Mouse (Mus musculus) pancreas, adult 10 weeks (tissue): Measurements from ENCODE around the gene Mpig6b. TPM values are rescaled to one million over a fixed set of nuclear protein-coding genes. Genes with fewer than 3 reads are reported as not detected.

Experiments
- polyA plus RNA-seq: library from polyadenylated mRNA; stranded (reverse); fragments of 350-450 nt; fragmentation: Illumina TruSeq; extraction: RNeasy Lipid Tissue Mini Kit (QIAGEN cat#74804); gene quantifications from one replicate; pipeline ENCODE4 v1.2.3, GENCODE M21; 2015; ENCODE audit warnings: low read depth, low replicate concordance; ENCODE audit not compliant: insufficient read depth

The Mpig6b gene
- not detected for polyA plus RNA-seq

DNA sequence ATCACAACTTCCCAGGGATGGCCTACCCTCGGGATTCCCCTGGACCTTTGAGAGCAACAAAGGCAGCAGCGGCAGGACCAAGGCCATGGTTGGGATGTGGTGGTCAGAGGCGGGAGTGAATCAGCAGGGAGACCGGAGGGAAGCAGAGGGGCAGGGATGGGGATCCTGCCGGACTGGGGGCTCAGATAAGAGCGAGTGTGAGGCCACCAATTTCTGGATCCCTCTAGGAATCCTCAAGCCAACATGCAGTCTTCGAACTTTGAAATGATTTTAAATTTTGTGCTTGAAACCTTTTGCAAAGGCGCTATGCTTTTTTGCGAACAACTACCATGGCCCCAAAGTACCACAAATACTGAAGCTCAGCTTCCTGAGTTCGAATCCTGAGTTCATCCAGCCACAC is at the start of gene Mpig6b:
Gene Mpig6b (minus strand): TSS at position 101 of the 400 bp plus-strand sequence.

DNA sequence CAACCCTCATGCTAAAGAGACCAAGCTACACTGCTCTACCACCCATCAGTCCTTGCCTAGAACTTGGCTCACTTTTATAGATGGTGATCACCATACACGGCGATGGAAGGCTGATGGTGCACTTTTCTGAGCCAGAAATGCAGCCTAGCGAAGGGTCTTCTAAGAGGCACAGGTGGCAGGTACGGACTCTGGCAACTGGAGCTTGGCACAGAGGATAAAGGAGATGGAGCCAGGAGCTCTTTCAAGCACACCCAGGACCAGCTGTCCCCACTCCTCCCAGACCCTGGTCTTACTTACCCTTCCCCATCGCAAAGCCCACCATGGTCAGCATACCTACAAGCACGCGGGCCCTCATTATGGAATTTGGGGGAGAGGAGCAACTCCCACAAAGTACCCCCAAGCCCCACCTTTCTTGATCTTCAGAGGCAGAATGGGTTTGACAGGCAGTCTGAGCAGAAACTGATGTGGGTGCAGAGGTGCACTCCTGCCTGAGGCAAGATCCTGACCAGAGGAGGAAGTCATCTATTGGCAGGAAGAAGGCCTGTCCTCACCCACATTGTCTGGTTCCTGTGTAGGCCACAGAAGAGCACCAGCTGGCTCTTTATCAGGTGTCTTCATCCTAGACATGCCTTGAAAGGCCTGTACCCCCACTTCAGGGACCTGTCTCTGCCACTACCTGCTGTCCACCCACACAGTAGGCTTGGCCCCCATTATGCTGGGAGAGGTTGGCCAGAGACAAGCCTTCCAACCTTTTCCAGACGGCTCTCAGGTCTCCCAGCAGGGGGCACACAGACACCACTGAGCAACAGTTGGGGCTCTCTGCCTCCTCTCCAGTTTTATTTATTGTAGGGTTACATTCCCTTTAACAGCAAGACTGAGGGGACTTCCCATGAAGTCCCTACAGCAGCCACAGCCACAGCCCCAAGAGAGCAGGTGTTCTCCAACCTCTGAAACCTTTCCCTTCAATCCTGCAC is 49.3 kb upstream of the Mpig6b start, which contains the start of gene Ly6g5b:
Gene Ly6g5b (minus strand): TSS at position 383 of the 974 bp plus-strand sequence.

DNA sequence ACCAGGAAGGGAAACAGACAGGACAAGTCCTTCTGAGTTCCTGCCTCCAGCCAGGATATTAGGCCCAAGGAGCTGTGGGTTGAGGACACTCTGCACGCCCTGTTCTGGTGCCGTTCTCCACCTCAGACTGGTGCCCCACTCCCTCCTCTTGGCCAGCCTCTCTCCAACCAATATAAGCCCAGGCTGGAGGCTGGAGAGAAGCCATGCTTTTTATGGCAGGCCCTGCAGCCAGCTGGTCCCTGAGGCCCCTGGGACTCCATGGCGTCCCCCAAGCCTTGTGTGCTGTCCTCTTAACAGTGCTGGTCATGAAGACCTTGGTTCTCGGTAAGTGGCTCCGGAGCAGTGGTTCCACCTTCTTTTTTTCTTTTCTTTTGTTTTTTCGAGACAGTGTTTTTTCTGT is 42.1 kb upstream of the Mpig6b start, which contains the start of gene Ly6g5c:
Gene Ly6g5c (plus strand): TSS at position 183 of the 400 bp plus-strand sequence.

DNA sequence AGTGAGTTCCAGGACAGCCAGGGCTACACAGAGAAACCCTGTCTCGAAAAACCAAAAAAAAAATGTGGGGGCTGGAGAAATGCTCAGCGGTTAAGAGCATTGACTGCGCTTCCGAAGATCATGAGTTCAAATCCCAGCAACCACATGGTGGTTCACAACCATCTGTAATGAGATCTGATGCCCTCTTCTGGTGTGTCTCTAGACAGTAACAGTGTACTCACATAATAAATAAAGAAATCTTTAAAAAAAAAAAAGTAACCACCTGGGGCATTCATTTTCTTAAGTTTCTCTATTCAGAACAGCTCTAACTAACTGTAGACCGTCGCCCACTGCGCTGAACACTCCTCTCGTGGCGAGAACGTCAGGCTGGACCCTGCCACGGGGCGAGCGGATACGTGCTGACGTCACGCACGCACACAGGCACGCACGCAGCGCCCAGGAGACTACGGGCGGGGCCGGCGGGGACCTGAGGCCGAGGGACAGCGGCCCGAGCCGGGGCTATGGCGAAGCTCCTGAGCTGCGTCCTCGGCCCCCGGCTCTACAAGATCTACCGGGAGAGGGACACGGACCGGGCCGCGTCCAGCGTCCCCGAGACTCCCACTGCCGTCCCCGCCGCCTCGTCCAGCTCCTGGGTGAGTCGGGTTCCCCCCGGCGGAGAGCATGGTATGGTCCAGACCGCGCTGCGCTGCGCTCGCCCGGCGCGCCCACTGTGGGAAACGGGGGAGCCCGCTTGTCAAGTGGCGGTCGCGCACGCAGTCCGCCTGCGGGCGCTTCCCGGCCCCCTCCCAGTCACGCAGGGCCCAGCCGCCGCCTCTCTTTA is 23.1 kb upstream of the Mpig6b start, which contains the start of gene Abhd16a:
Gene Abhd16a (plus strand): TSS at position 439 of the 820 bp plus-strand sequence.

DNA sequence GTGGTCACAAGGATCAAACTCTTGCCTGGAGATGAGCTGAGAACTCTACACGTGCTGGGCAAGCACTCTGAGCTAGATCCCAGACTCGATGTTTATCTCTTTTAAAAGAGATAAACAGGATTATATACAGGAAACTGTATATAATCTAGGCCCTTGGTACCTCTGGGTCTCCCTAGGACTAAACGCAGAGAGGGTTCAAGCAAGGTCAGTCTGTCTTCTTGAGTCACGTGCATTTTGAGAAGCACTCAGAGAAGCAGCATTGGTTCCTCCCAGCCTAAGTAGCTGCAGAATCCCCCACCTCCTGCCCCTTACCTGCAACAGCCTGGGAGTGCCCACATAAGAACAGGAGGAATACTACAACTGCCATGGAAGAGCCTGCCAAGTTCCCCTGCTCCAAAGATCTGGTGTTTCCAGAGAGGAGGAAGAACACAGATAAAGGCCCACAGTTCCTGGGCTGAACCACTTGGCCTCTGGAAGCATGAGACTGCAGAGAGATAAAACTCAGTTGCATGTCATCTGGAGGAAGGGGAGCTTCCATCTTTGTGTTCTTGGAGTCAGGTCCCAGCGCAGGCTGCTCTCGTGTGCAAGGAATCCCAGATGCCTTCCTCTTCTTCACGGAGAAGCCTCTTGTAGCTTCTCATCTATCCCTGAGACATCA is 19.4 kb upstream of the Mpig6b start, which contains the start of gene Ly6g6f:
Gene Ly6g6f (minus strand): TSS at position 403 of the 658 bp plus-strand sequence.

DNA sequence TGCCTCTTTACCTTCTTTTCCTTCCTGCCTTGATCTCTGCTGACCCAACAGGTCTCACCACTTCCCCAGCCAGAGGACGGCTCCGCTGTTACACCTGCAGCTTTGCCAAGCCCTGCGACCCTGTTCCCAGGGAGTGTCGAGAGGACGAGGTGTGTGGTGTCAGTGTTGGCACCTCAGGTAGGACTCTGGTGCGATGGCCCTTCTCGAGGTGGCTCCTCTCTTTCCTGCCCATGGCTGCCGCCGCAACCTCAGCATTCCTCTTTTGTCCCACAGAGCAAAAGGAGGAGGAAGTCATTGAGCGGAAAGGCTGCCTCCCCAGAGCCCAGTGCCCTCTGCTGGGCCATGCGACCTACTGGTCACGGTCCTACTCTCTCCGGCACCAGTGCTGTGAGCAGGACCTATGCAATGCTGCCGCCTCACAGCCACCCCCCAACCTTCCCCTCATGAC is 11.8 kb upstream of the Mpig6b start, which contains the start of gene Ly6g6d:
Gene Ly6g6d (minus strand): TSS at position 280 of the 448 bp plus-strand sequence.

DNA sequence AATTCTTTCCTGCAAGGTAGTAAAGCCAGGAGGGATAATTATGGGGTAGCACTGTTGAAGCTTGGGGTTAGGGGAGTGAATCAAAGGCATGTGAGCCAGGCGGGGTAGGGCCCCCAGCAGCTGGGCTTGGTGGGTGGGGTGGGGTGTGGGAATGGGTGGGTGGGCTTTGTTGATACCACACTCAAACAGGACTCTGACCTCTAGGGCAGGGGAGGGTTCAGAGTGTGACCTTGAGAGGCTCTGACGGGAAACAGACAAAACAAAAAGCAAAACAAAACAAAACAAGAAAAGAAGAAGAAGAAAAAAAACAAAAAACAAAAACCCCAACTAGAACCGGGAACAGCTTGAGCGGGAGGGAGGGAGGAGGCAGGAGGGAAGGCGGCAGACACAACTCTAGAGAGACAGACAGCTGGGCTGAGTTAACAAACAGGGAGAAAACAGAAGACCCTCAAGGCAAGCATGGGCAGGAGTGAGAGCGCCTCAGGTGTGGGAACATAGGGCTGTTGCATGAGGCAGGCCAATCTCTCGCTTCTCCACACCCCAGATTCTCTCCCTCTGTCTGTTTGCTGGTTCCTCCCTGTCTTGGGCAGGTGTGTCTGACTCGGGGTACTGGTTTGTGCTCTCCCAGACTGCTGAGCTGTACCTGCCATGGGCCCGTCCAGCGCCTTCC is 10.7 kb upstream of the Mpig6b start, which contains the start of gene Ly6g6e:
Gene Ly6g6e (plus strand): TSS at position 396 of the 670 bp plus-strand sequence.

DNA sequence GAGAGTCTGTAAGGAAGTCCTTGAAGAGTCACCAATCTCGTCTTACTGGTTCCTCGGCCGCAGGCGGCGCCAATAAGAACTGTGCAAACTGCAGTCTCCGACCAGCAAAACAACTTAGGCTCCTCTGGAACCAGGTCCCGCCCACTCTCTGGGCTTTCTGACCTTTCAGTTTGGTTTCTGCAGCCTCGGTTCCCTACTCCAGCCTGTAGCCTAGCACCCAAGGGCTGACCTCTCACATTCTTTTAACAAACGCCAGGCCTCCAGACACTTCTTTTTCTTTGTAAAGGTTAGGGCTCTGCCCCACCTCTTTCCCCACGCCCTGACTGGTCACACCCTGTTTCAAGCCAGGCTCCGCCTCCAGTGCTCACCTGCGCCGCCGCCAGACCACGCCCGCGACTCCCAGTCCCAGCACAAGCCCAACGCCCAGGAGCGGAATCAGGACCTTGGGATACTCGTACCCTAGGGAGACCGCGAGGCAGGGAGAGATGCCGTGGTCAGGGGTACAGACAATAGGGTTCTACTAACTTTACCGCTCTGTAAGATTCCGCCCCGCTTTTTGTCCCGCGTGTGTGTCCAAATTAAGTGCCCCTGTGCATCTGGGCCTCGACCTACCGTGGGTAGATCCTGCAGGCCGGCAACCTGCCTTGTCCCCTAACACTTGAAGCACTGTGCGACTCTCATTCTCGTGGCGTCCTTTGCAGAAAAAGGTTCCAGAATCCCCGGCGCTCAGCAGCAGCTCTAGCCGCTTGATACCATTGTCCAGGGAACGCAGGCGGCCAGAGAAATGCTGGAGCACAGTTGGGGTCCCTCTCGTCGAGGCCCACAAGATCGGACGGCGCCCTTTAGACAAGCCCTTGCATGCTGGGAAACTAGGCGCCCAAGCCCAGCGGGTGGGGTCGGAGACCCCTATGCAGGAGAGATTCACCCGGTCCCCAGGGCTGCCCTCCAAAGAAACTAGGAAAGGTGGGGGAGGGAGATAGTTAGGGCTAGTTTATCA is 735 bp downstream of the Mpig6b start, which contains the start of gene Ly6g6c:
Gene Ly6g6c (plus strand): TSS at position 438 of the 997 bp plus-strand sequence.

DNA sequence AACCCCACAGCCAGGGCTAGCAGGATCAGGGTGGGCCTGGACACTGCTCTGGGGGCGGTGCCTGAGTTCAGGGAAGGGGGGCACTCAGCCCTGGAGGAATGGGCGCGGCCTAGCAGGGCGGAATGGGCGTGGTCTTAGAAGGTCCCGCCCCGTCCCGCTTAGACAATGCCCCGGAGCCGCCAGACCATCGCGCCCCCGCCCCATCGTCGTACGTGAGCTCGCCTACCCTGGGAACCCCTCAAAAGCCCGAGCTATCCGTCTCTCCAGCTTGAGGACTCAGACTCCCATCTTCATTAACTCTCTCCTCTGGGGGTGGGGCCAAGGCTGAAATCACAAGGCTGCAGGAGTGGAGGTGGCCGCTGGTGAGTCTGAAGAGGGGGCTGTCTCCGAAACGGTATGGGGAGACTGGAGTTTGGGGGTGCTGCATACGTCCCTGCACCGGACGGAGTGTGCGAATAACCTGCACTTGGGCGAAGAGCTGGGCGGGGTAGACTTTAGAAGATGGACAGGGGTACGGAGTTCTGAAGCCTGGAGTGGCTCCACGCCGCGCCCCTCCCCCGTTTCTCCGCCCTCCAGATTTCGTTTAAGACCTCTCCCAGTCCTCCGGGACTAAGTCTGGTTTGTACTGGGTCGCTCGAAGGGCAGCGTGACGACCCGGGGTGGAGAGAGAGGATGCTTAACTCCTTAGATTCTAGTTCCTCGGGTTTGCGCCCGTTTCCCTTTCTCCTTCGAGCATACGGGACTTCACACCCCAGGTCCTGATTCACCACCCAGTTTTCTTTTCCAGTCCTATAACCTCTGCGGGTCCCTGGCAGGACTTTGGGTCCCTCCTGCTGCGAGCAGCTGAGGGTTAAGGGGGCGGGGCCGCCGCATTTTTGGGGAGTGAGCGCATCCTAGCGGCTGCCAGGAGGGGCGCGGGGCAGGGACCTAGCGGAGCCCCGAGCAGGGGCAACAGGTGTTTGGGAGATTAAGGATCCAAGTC is 6.8 kb downstream of the Mpig6b start, which contains the start of gene Ddah2:
Gene Ddah2 (plus strand): TSS at position 125 of the 982 bp plus-strand sequence.

DNA sequence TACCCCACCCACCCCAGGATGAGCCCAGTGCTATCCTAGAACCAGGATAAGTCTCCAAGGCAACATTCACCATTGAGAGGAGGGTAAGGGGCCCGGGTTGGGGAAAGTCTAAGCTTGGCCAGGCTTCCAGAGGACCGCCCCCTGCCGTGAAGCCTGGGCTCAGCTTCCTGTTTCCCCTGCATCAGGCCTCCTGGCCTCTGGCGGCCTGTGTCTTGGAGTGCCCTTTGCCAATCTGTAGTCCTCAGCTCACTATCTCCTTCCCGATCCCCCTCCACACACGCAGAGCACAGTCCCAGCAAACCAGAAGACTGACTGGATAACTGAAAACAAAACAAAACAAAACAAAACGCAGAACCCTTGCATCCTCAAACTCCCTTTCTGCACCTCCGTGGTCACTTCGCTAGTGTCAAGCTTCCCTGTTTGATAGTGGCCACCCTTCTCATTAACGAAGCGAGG is 16.4 kb downstream of the Mpig6b start, which contains the start of gene Clic1:
Gene Clic1 (plus strand): TSS at position 406 of the 456 bp plus-strand sequence.

DNA sequence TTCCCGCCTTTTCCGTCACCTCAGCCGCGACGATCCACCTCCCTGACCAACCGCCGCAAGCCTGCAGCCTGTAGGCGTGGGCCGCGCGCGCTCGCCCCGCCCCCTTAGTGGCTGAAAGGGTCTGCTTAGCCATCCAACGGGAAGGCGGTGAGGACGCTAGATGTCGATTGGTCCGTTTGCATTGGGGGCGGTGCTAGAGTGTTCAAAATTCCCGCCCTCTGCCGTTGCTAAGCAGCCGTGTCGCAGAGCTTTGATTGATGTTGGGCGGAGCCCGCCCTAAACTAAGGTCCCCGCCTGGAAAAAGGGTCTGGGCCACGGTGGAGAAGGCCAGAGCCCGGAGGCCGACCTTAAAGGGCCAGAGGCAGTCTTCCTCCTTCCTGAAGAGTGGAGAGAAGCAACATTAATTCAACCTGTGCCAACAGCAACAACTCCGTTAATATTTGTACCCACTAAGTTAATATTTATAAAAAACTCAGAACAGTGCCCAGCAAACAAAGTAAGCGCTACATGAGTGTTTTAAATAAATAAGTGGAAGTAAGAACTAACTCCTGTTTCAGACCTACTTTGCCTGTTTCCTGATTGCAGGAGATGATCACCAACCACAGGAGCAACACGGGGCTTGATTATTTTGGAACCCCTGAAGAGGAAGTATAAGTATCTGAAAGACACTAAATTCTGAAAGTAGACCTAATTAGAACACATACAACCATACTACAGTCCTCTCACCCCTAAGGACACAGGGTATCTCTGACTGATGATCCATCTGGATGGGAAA is 19.1 kb downstream of the Mpig6b start, which contains the start of gene Msh5:
Gene Msh5 (minus strand): TSS at position 65 of the 775 bp plus-strand sequence.

DNA sequence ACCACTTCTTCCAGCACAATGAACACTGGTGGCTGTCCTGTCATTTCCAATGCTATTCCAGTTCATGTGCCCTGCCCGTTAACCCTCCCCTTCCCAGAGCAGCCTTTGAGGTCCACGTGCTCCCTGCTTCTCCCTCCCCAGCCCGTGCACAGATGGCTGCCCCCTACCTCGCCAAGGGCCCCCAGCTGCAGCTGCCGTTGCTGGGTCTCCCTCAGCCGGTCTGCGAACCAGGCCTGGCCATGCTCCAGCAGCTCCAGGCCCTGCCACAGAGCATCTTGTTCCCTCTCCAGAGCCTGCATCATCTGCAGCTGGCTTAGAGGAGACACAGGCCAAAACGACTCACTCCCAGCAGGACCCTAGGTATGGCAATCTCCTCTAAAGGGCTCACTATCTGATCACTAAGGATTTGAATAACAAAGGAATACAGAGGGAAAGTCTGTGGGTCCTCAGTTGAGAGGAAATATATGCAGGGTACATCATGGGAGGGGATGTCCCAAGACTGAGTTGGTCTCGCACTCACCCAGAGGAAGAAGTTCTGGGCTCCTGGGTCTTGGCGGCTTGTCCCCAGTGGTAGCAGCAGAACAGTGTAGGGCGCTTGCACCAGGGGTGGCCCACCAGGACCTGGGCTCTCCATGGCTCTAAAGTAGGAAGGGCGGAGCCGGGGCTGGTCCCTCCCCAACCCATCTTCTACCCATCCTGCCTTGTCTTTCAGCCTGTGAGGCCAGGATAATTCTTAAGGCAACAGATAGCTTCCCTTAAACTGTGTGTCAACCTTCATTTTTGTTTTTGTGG is 38.5 kb downstream of the Mpig6b start, which contains the start of gene Sapcd1:
Gene Sapcd1 (minus strand): TSS at position 740 of the 792 bp plus-strand sequence.

DNA sequence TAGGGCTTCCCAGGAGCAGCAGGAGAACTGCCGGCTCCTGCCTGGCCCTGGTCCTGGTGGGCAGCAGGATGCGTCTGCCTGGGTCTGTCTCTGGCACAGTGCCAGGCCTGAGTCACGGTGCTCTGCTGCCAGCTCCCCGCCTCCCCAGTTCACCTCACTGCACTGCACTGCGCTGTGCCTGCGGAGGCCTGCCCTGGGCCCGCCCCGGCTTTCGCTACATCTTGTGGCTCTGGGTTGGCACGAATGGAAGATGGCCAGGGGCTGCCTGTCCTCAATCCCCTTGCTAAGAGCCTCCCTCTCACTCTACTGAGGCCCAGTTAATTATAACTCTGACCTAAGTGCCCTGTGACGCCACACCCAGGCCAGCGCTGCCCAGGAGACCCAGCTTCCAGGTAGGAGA is 49.6 kb downstream of the Mpig6b start, which contains the start of gene Vwa7:
Gene Vwa7 (plus strand): TSS at position 204 of the 400 bp plus-strand sequence.

